Mouse (Mus musculus) liver, postnatal 0 days (tissue): ENCODE measurements around the gene Gm45837. TPM values are rescaled to one million over a fixed set of nuclear protein-coding genes. Genes with fewer than 3 reads are reported as not detected.

Experiments used
- ATAC-seq: fragments of 200-750 bp; cut with Nextera tagmentation; 2 replicates; pipeline ENCODE4 v1.8.0; 2017; ENCODE audit warnings: mild to moderate bottlenecking, moderate library complexity
- DNase-seq: peaks from one replicate; pipeline ENCODE4 v3.0.0-alpha.2; 2016
- H3K27ac ChIP-seq: fragments of 300-500 bp; sonication (generic); 2 replicates; pipeline ENCODE4 v1.5.1; 2014; ENCODE audit warnings: antibody characterized with exemption, moderate library complexity, mild to moderate bottlenecking, low read depth
- H3K27me3 ChIP-seq: fragments of 300-500 bp; sonication (generic); 2 replicates; pipeline ENCODE4 v1.6.1; 2014; ENCODE audit warnings: low read length, control low read depth, mixed read lengths; ENCODE audit not compliant: insufficient read depth
- H3K36me3 ChIP-seq: fragments of 300-500 bp; sonication (generic); replicated peaks from 2 replicates; pipeline ENCODE4 v1.6.1; 2014; ENCODE audit warnings: mild to moderate bottlenecking, control low read depth, low read length, moderate library complexity, mixed read lengths; ENCODE audit not compliant: insufficient read depth
- H3K4me1 ChIP-seq: fragments of 300-500 bp; sonication (generic); 2 replicates; pipeline ENCODE4 v1.6.1; 2014; ENCODE audit warnings: antibody characterized with exemption, mild to moderate bottlenecking, control low read depth; ENCODE audit not compliant: insufficient read depth
- H3K4me2 ChIP-seq: fragments of 300-500 bp; sonication (generic); 2 replicates; pipeline ENCODE4 v1.6.1; 2014; ENCODE audit warnings: low read depth, mild to moderate bottlenecking, low read length, moderate library complexity, mixed read lengths
- H3K4me3 ChIP-seq: fragments of 300-500 bp; sonication (generic); 2 replicates; pipeline ENCODE4 v1.5.1; 2014; ENCODE audit warnings: low read depth, low read length
- H3K9ac ChIP-seq: fragments of 300-500 bp; sonication (generic); replicated peaks from 2 replicates; pipeline ENCODE4 v1.6.1; 2014; ENCODE audit warnings: mild to moderate bottlenecking, moderate library complexity
- H3K9me3 ChIP-seq: fragments of 300-500 bp; sonication (generic); 2 replicates; pipeline ENCODE4 v1.6.1; 2016; ENCODE audit warnings: mild to moderate bottlenecking, control low read depth, low read length, mixed read lengths
- CTCF ChIP-seq: sonication (generic); IDR thresholded peaks from 2 replicates; pipeline ENCODE4 v1.5.1; 2016; ENCODE audit warnings: antibody characterized with exemption, low read depth
- EP300 ChIP-seq: IDR thresholded peaks from 2 replicates; pipeline ENCODE4 v1.6.1; 2016; ENCODE audit warnings: antibody characterized with exemption, low read depth, mild to moderate bottlenecking
- WGBS: fragments of 180-500 bp; shearing (Covaris S2); extraction: QIAGEN DNeasy Blood & Tissue Kit; methylation state at CpG from one replicate; pipeline ENCODE4 v1.1.7; 2014; ENCODE audit not compliant: insufficient replicate concordance; 5-methylcytosine and 5-hydroxymethylcytosine counted together
- polyA plus RNA-seq: library from polyadenylated mRNA; unstranded; fragments of >200 nt; fragmentation: Nextera tagmentation; extraction: Ambion mirVana; gene quantifications from 2 replicates; pipeline ENCODE4 v1.2.1, GENCODE M21; 2015

The Gm45837 gene
- polyA plus RNA-seq, 1 experiment from 2014 or later = not detected

GRCm38 (mm10) chr7:101453296-101453695 is 42.6 kb downstream of the Gm45837 start:
- H3K9me3 ChIP-seq = no peaks in the 10 kb centered on the region
- H3K9ac ChIP-seq = no peak overlapping the region
- H3K27ac ChIP-seq = peak overlapping the region; percentile 6; the same call in 1 of the 2 replicates
- H3K27me3 ChIP-seq = peaks cover 16% of the 10 kb centered on the region
- TF ChIP-seq CTCF = no peak
- TF ChIP-seq EP300 = no peak
- H3K4me1 ChIP-seq = peaks cover 30% of the 10 kb centered on the region
- no peak for ATAC-seq
- no peak for DNase-seq
- peak overlapping the region; percentile 57 for H3K4me3 ChIP-seq
- no peaks in the 10 kb centered on the region for H3K36me3 ChIP-seq
- 70% methylated on average over 3 of the region's 3 CpGs for WGBS
- H3K4me2 ChIP-seq = peak overlapping the region; percentile 95

DNA sequence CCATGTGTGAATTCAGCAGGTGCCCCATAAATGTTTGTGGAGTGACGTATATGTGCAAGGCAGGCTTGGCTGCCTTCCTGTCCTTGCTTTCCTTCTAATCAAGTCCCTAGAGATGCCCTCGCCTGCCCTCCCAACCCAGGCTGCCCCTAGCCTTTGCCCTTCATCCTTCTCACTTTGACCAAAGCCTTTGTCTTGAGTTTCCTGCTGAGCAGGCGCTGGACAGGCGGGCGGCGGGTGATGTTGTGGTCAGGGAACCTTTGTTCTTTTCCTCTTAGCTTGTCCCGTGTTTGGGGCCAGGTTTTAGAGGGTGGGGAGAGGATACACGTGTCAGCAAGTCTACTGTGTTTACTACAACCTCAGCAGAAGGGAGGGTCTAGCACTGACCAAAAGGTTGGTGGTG is 43.0 kb downstream of the Gm45837 start:
- peaks cover 16% of the 10 kb centered on the region for H3K27me3 ChIP-seq
- 22% methylated on average over 8 of the region's 8 CpGs for WGBS
- ATAC-seq (no peak), DNase-seq (no peak)
- peak overlapping the region; percentile 30; the same call in 1 of the 2 replicates for H3K9ac ChIP-seq
- H3K36me3 ChIP-seq = no peaks in the 10 kb centered on the region
- peaks cover 34% of the 10 kb centered on the region for H3K4me1 ChIP-seq
- H3K4me3 ChIP-seq = peak overlapping the region; percentile 57
- peak overlapping the region; percentile 95 for H3K4me2 ChIP-seq
- no peaks in the 10 kb centered on the region for H3K9me3 ChIP-seq
- TF ChIP-seq CTCF (no peak), EP300 (0 out of 2 replicates have a peak, but pooled peaks have one; percentile 27)
- H3K27ac ChIP-seq = no peak overlapping the region

GRCm38 (mm10) chr7:101454479-101454878 is 43.8 kb downstream of the Gm45837 start:
- peaks cover 16% of the 10 kb centered on the region for H3K27me3 ChIP-seq
- peak overlapping the region; percentile 95 for H3K4me2 ChIP-seq
- H3K36me3 ChIP-seq = no peaks in the 10 kb centered on the region
- H3K9me3 ChIP-seq = no peaks in the 10 kb centered on the region
- WGBS = 34% methylated on average over 9 of the region's 9 CpGs
- peak overlapping the region; percentile 24; the same call in 1 of the 2 replicates for H3K27ac ChIP-seq
- H3K9ac ChIP-seq = no peak overlapping the region
- H3K4me3 ChIP-seq = no peak overlapping the region
- TF ChIP-seq EP300 = no peak
- no peak for TF ChIP-seq CTCF
- ATAC-seq (no peak), DNase-seq (no peak)
- peaks cover 40% of the 10 kb centered on the region for H3K4me1 ChIP-seq

DNA sequence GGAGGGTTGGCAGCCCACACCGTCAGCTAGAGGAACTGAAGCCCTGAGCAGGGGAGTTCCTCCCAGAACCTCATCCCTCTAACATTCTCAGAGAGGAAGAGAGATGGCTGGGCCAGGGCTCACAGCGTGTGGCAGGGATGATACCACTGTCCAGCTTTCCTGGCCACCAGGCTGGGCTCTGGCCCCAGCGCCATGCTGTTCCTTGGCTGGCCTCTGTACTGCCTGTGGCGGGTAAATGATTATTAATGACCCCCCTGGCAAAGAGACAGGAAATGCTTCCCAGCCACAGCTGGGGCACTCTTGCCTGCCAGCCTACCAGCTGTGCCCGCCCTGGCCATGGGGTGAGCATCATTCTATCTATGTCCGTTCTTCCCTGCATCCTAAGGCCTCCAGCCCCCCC is 44.5 kb downstream of the Gm45837 start:
- no peaks in the 10 kb centered on the region for H3K36me3 ChIP-seq
- H3K4me3 ChIP-seq = no peak overlapping the region
- H3K4me2 ChIP-seq = peak overlapping the region; percentile 95
- peak overlapping the region; percentile 24; the same call in 1 of the 2 replicates for H3K27ac ChIP-seq
- no peak for ATAC-seq
- 63% methylated on average over 6 of the region's 6 CpGs for WGBS
- no peaks in the 10 kb centered on the region for H3K9me3 ChIP-seq
- no peak overlapping the region for H3K9ac ChIP-seq
- no peak for TF ChIP-seq CTCF
- TF ChIP-seq EP300 = no peak
- H3K4me1 ChIP-seq = peaks cover 44% of the 10 kb centered on the region
- H3K27me3 ChIP-seq = peaks cover 16% of the 10 kb centered on the region
- no peak for DNase-seq

GRCm38 (mm10) chr7:101456318-101456717 is 45.6 kb downstream of the Gm45837 start:
- no peaks in the 10 kb centered on the region for H3K36me3 ChIP-seq
- H3K4me3 ChIP-seq = no peak overlapping the region
- whole genome bisulfite sequencing = 63% methylated on average over 4 of the region's 4 CpGs
- no peaks in the 10 kb centered on the region for H3K9me3 ChIP-seq
- no peak for DNase-seq
- H3K27me3 ChIP-seq = peaks cover 12% of the 10 kb centered on the region; the same call in 1 of the 2 replicates
- ATAC-seq = no peak
- TF ChIP-seq CTCF (no peak), EP300 (no peak)
- peak overlapping the region; percentile 72 for H3K27ac ChIP-seq
- peak overlapping the region; percentile 50 for H3K4me2 ChIP-seq
- 0 out of 2 replicates have a peak overlapping the region, but pooled peaks have one; percentile 13 for H3K9ac ChIP-seq
- peaks cover 43% of the 10 kb centered on the region for H3K4me1 ChIP-seq

DNA sequence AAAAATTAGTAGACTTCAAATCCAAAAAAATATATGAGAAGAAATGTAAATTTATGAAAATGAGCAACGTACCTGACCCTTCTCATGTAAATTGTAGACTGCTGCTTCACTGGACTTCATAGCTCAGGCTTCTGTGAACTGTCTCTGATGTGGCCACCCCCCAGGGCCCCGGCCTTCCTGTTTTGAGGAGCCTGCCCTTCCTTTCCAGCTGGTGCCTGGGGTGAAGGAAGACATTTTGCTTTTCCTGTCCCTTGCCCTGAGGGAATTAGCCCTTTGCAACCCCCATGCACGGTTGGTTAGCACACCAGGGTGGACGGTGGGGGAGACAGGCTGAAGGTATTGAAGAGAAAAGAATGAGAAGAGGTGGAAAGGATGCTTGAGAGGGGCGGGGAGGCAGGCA is 46.1 kb downstream of the Gm45837 start:
- peak overlapping the region; percentile 50 for H3K4me2 ChIP-seq
- peaks cover 7% of the 10 kb centered on the region; the same call in 1 of the 2 replicates for H3K27me3 ChIP-seq
- no peak overlapping the region for H3K4me3 ChIP-seq
- no peak for TF ChIP-seq CTCF
- TF ChIP-seq EP300 = 0 out of 2 replicates have a peak, but pooled peaks have one; percentile 10
- peaks cover 42% of the 10 kb centered on the region for H3K4me1 ChIP-seq
- ATAC-seq (peak; percentile 35), DNase-seq (peak; percentile 59)
- no peaks in the 10 kb centered on the region for H3K9me3 ChIP-seq
- no peaks in the 10 kb centered on the region for H3K36me3 ChIP-seq
- peak overlapping the region; percentile 72 for H3K27ac ChIP-seq
- 17% methylated on average over 5 of the region's 5 CpGs for WGBS
- no peak overlapping the region for H3K9ac ChIP-seq
